Mouse (Mus musculus) gastrocnemius, adult 2 months (tissue): Measurements from ENCODE around the gene Zfp697. TPM values are rescaled to one million over a fixed set of nuclear protein-coding genes. Genes with fewer than 3 reads are reported as not detected.

ENCODE experiments used
- DNase-seq: peaks from one replicate; pipeline ENCODE4 v3.0.0; 2022
- H3K27ac ChIP-seq: fragments of 200-600 bp; 2 replicates; pipeline ENCODE4 v1.8.1; 2022; ENCODE audit warnings: mild to moderate bottlenecking
- H3K4me3 ChIP-seq: fragments of 200-600 bp; 2 replicates; pipeline ENCODE4 v1.8.1; 2022; ENCODE audit warnings: mild to moderate bottlenecking, moderate library complexity
- CTCF ChIP-seq: fragments of 200-600 bp; IDR thresholded peaks from 2 replicates; pipeline ENCODE4 v1.8.1; 2022; ENCODE audit warnings: antibody characterized with exemption, mild to moderate bottlenecking, moderate library complexity
- intact Hi-C: fragments of 180-260 bp; cut with DNase I; formaldehyde crosslinking; loops from one replicate; pipeline ENCODE4 v1.15.1; 2025
- total RNA-seq, 2 experiments: library from RNA; stranded (reverse); gene quantifications; 2 replicates each; pipeline ENCODE4 v1.2.3; 2021

Gene Zfp697
- total RNA-seq, 2 experiments from 2014 or later, result 1.1 to 1.6 TPM

- Histone ChIP-seq H3K4me3 (no peak overlapping the region; the same call in 1 of the 2 replicates), H3K27ac (peak overlapping the region; percentile 49)
- TF ChIP-seq CTCF, result peak; percentile 71
- DNase-seq, result peak; percentile 63
- intact Hi-C loops, result loop anchor here (2.0 kb wide), 1 partner anchor 89 kb away; no protein-coding TSS in a partner anchor
Measured at GRCm38 (mm10) chr3:98353892-98354291, 28.4 kb upstream of the Zfp697 start.

DNA sequence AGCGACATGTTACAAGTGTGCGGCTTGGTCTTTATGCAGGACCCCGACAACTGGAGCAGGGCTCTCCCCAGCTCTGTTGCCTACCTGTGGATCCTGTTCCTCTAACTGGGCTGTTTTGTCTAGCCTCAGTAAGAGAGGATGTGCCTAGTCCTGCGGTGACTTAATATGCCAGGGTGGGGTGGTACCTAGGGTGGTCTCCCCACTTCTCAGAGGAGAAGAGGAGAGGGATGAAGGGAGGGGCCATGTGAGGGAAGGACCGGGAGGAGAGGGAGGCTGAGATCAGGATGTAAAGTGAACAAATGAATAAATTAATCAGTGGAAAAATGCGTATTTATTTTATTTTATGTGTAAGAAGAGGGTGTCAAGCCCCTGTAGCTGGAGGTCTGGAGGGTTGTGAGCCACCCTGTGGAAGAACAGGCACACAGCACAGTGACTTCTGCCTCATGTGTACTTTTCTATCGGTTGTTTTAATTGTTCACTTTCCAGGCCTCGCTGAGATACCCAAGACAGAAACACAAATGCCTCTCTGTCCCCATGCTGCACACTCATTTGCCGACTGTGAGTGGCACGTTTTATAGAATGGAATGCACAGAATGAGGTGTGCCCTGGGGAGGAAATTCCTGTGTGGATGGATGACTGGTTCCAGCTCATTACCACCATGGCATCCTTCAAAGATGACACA lies 26.8 kb upstream of the Zfp697 start:
- Histone ChIP-seq H3K4me3 (no peak overlapping the region), H3K27ac (no peak overlapping the region)
- no peak for TF ChIP-seq CTCF
- no peak for DNase-seq
- intact Hi-C loops, result loop anchor here (2.0 kb wide), 1 partner anchor 87 kb away; no protein-coding TSS in a partner anchor

DNA sequence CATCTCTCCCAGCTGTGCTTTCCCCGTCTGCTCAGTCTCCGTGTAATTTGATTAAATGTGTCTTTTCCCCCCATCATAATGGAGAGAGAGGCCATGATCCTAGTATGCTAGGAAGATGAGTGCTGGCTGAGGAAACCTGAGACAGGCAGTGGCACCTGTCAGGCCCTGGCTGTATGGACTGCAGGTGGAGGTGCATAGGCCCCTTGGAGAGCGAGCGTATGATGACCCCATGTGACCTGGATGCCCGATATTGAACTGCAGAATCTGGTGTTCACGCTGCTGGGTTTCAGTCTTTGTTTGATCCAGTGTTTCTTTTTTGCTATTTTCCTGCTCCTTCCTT lies 26.3 kb upstream of the Zfp697 start:
- Histone ChIP-seq H3K27ac (no peak overlapping the region), H3K4me3 (no peak overlapping the region)
- no peak for DNase-seq
- intact Hi-C loops, result no loop called here
- TF ChIP-seq CTCF, result no peak

- no peak for TF ChIP-seq CTCF
- no peak for DNase-seq
- intact Hi-C loops, result no loop called here
Measured at GRCm38 (mm10) chr3:98356632-98357370, 25.5 kb upstream of the Zfp697 start.

GRCm38 (mm10) chr3:98362753-98363152 lies 19.5 kb upstream of the Zfp697 start:
- TF ChIP-seq CTCF, result peak; percentile 69
- H3K27ac ChIP-seq, result no peak overlapping the region
- no peak for DNase-seq
- intact Hi-C loops, result loop anchor here (1.0 to 5.0 kb wide), 2 partner anchors 65 to 81 kb away; no protein-coding TSS in a partner anchor
- no peak overlapping the region for H3K4me3 ChIP-seq

More at GRCm38 (mm10) chr3:98356632-98357370, 25.5 kb upstream of the Zfp697 start:
- Histone ChIP-seq H3K27ac (no peak overlapping the region), H3K4me3 (no peak overlapping the region)

DNA sequence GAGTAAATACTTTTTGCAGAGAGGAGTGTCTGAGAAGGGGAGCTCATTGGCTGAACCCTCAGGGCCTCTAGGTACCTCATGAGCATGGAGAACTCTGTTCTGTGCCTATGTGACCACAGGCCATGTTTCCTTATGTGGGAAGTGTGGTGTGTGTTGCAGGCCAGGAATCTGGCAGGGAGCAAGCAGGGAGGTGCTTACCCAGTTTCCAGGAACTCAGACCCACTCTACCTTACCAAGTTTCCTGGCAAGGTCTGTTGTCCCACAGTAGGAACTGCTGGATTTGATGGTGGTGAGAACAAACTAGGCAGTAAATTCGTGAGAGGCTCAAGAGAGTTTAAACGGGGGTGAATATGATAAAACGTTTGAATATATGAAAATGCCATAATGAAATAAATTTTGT lies 16.2 kb upstream of the Zfp697 start:
- no peak overlapping the region for H3K27ac ChIP-seq
- DNase-seq, result no peak
- no peak overlapping the region for H3K4me3 ChIP-seq
- intact Hi-C loops, result no loop called here
- TF ChIP-seq CTCF, result no peak

DNA sequence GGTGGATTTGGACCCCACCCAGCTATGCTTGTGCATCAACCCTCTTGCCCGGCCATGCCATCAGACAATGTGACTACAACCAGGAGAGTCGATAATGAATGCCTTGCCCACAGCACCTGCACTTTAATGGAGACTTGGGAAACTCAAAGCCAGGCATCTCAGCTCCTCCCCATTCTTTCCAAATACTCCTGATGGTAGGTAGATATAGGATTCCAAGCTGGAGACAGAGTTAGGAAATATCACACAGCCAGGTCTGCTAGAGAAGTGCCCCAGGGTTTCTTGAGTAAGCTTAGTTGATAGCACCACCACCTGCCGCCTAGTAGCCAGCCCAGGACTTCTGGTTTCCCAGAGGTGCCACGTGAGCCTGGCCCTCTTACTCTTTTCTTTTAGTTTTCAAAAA lies 15.4 kb upstream of the Zfp697 start:
- no peak overlapping the region for H3K27ac ChIP-seq
- TF ChIP-seq CTCF, result no peak
- no peak overlapping the region for H3K4me3 ChIP-seq
- no peak for DNase-seq
- intact Hi-C loops, result no loop called here

GRCm38 (mm10) chr3:98368283-98368682 lies 14.0 kb upstream of the Zfp697 start:
- intact Hi-C loops, result no loop called here
- H3K27ac ChIP-seq, result peak overlapping the region; percentile 28; the same call in 1 of the 2 replicates
- no peak for DNase-seq
- H3K4me3 ChIP-seq, result no peak overlapping the region
- no peak for TF ChIP-seq CTCF

DNA sequence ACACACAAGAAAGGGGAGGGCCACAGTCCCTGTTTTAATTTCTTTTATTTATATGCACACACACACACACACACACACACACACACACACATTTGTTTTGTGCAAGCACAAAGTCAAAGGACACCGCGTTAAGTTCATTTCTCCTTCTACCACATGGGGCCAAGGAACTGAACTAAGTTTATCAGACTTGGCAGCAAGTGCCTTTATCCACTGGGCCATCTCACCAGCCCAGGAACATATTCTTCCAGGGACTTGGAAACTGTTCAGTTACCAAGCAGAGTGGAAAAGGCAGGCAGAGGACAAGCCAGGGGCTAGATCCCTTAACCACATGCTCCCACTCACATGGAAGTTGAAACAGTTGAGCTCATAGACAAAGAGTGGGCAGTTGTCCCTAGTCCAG lies 13.5 kb upstream of the Zfp697 start:
- intact Hi-C loops, result no loop called here
- TF ChIP-seq CTCF, result no peak
- 0 out of 2 replicates have a peak overlapping the region, but pooled peaks have one; percentile 28 for H3K27ac ChIP-seq
- H3K4me3 ChIP-seq, result no peak overlapping the region
- DNase-seq, result no peak

GRCm38 (mm10) chr3:98374062-98374719 lies 8.1 kb upstream of the Zfp697 start:
- no peak for DNase-seq
- intact Hi-C loops, result no loop called here
- no peak overlapping the region for H3K4me3 ChIP-seq
- H3K27ac ChIP-seq, result no peak overlapping the region
- TF ChIP-seq CTCF, result no peak

DNA sequence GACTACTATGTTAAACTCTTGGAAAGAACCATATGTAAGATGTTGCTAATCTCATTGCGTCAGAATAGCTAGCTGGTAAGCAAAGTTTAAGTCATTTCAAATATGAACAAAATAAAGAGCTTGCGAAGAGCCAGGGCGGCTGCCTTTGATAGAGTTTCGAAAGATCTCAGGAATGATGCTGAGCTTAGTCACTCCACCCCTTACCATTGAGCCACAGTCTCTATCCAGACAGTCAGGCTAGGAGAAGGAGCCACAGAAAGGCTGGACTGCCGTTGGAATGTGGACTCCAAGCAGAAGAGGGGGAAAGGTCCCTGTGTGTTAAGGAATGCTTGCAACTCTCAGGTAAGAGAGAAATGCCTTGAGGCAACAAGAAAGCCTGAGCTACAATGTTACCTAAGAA lies 7.3 kb upstream of the Zfp697 start:
- intact Hi-C loops, result no loop called here
- DNase-seq, result no peak
- Histone ChIP-seq H3K4me3 (no peak overlapping the region), H3K27ac (no peak overlapping the region)
- TF ChIP-seq CTCF, result no peak

- no peak for DNase-seq
- Histone ChIP-seq H3K27ac (no peak overlapping the region), H3K4me3 (no peak overlapping the region)
- intact Hi-C loops, result no loop called here
- TF ChIP-seq CTCF, result no peak
Measured at GRCm38 (mm10) chr3:98378267-98378666, 4.0 kb upstream of the Zfp697 start.

DNA sequence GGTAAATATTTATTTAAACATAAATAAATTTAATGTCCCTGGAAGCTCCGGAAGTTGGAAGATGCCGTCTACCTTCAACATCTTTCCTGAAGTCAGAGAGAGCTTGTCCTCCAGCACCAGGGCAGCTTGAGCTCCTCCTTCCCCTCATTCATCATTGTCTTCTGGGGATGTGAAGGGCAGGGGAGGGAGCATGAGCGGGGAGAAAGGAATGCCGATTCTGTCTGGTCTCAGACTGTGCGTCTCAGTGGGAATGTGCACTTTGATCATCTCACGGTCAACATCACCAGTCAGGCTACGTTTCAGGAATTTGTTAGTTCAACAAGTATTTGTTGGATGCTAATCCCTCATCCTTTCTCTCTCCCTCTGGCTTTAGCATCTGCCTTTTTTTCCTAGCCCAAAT lies 3.0 kb upstream of the Zfp697 start:
- Histone ChIP-seq H3K27ac (no peak overlapping the region), H3K4me3 (no peak overlapping the region)
- no peak for TF ChIP-seq CTCF
- intact Hi-C loops, result no loop called here
- no peak for DNase-seq
